Mouse (Mus musculus) forebrain, embryonic 11.5 days (tissue): ENCODE results near the gene Bmp7. TPM values are rescaled to one million over a fixed set of nuclear protein-coding genes. Genes with fewer than 3 reads are reported as not detected.

Source experiments
- ATAC-seq: fragments of 200-750 bp; cut with Nextera tagmentation; replicated peaks from 2 replicates; pipeline ENCODE4 v1.8.0; 2017; ENCODE audit warnings: moderate TSS enrichment; ENCODE audit not compliant: low FRiP score
- DNase-seq: peaks from one replicate; pipeline ENCODE4 v3.0.0-alpha.2; 2017; ENCODE audit warnings: low spot score
- H3K27ac ChIP-seq: fragments of 300-500 bp; sonication (generic); 2 replicates; pipeline ENCODE4 v1.5.1; 2014; ENCODE audit warnings: low read depth, low read length
- H3K27me3 ChIP-seq: fragments of 300-500 bp; sonication (generic); 2 replicates; pipeline ENCODE4 v1.6.1; 2014; ENCODE audit warnings: mild to moderate bottlenecking, low read length, mixed read lengths; ENCODE audit not compliant: control insufficient read depth, insufficient read depth
- H3K36me3 ChIP-seq: fragments of 300-500 bp; sonication (generic); 2 replicates; pipeline ENCODE4 v1.6.1; 2014; ENCODE audit warnings: mild to moderate bottlenecking, low read length, moderate library complexity, mixed read lengths; ENCODE audit not compliant: control insufficient read depth, insufficient read depth
- H3K4me1 ChIP-seq: fragments of 300-500 bp; sonication (generic); replicated peaks from 2 replicates; pipeline ENCODE4 v1.6.1; 2014; ENCODE audit warnings: low read length, mixed read lengths; ENCODE audit not compliant: control insufficient read depth, insufficient read depth
- H3K4me2 ChIP-seq: fragments of 300-500 bp; sonication (generic); 2 replicates; pipeline ENCODE4 v1.6.1; 2014; ENCODE audit warnings: low read depth, mild to moderate bottlenecking, low read length, moderate library complexity, mixed read lengths; ENCODE audit not compliant: severe bottlenecking
- H3K4me3 ChIP-seq: fragments of 300-500 bp; sonication (generic); 2 replicates; pipeline ENCODE4 v1.5.1; 2014; ENCODE audit warnings: low read depth, low read length
- H3K9ac ChIP-seq: fragments of 300-500 bp; sonication (generic); 2 replicates; pipeline ENCODE4 v1.6.1; 2014; ENCODE audit warnings: low read length
- H3K9me3 ChIP-seq: fragments of 300-500 bp; sonication (generic); 2 replicates; pipeline ENCODE4 v1.6.1; 2016; ENCODE audit warnings: low read length, mixed read lengths; ENCODE audit not compliant: control insufficient read depth
- WGBS: fragments of 180-500 bp; shearing (Covaris S2); extraction: QIAGEN DNeasy Blood & Tissue Kit; methylation state at CpG from one replicate; pipeline ENCODE4 v1.1.7; 2014; 5-methylcytosine and 5-hydroxymethylcytosine counted together
- polyA plus RNA-seq: library from polyadenylated mRNA; unstranded; fragments of >200 nt; fragmentation: Nextera tagmentation; extraction: Ambion mirVana; gene quantifications from 2 replicates; pipeline ENCODE4 v1.2.1, GENCODE M21; 2014

Bmp7 gene
- polyA plus RNA-seq, 1 experiment from 2014 or later = 20.7 TPM

- Histone ChIP-seq H3K27ac (no peak overlapping the region), H3K4me1 (peaks cover 13% of the 10 kb centered on the region), H3K9me3 (no peaks in the 10 kb centered on the region), H3K4me3 (no peak overlapping the region), H3K9ac (no peak overlapping the region), H3K4me2 (no peak overlapping the region), H3K36me3 (no peaks in the 10 kb centered on the region), H3K27me3 (no peaks in the 10 kb centered on the region)
- DNase-seq (no peak), ATAC-seq (no peak)
- whole genome bisulfite sequencing = 25% methylated on average over 7 of the region's 7 CpGs
These were observed 34.6 kb upstream of the Bmp7 start for GRCm38 (mm10) chr2:172974701-172975100.

GRCm38 (mm10) chr2:172973806-172974565, 33.9 kb upstream of the Bmp7 start:
- H3K36me3 ChIP-seq = no peaks in the 10 kb centered on the region
- ATAC-seq (no peak), DNase-seq (no peak)
- H3K4me1 ChIP-seq = peaks cover 13% of the 10 kb centered on the region
- no peaks in the 10 kb centered on the region for H3K9me3 ChIP-seq
- H3K27me3 ChIP-seq = no peaks in the 10 kb centered on the region
- no peak overlapping the region for H3K4me3 ChIP-seq
- no peak overlapping the region for H3K9ac ChIP-seq
- no peak overlapping the region for H3K4me2 ChIP-seq
- 36% methylated on average over 7 of the region's 7 CpGs for WGBS
- H3K27ac ChIP-seq = no peak overlapping the region

DNA sequence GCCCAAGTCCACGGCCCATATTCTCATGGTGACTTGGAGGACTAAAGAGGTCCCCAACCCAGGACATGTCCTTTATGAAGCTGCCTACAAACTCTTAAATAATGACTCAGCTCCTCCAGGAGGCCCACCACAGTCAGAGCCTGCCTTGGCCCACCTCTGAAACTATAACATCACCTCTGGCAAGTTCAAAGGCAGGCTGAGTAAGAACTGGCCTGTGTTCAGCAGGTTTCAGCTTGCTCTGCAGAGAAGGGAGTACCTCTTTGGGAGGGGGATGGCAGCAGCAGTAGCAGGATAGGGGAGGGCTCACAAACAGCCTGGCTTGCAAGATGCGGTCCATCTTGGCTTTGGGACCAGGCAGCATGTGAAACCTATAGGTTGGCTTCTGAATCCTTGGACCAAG, 31.7 kb upstream of the Bmp7 start:
- 87% methylated on average over 2 of the region's 2 CpGs for WGBS
- H3K9me3 ChIP-seq = no peaks in the 10 kb centered on the region
- no peak overlapping the region for H3K27ac ChIP-seq
- ATAC-seq (no peak), DNase-seq (no peak)
- H3K36me3 ChIP-seq = no peaks in the 10 kb centered on the region
- H3K4me1 ChIP-seq = peaks cover 5% of the 10 kb centered on the region
- H3K27me3 ChIP-seq = no peaks in the 10 kb centered on the region
- no peak overlapping the region for H3K4me3 ChIP-seq
- no peak overlapping the region for H3K4me2 ChIP-seq
- no peak overlapping the region for H3K9ac ChIP-seq

DNA sequence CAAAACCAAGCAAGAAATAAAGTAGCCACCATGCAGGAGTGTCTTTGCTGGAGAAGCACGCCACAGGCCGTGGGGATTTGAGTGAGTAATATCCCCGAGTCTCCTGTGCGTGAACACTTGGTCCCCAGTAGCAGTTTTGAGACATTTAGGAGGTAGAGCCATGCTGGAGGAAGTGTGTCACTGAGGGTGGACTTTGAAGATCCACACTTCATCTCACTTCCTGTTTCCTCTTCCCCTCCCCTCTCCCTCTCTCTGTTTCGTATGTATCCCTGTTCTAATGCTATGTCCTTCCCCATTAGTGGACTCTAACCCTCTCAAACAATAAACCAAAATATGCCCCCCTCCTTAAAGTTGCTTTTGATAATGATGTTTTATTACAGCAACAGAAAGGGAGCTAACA, 26.4 kb upstream of the Bmp7 start:
- H3K36me3 ChIP-seq = no peaks in the 10 kb centered on the region
- no peak for DNase-seq
- 0 out of 2 replicates have a peak, but pooled peaks cover 2% of the 10 kb centered on the region for H3K4me1 ChIP-seq
- H3K9ac ChIP-seq = no peak overlapping the region
- no peaks in the 10 kb centered on the region for H3K27me3 ChIP-seq
- WGBS = 77% methylated on average over 5 of the region's 5 CpGs
- no peak overlapping the region for H3K4me2 ChIP-seq
- H3K27ac ChIP-seq = no peak overlapping the region
- ATAC-seq = no peak
- no peak overlapping the region for H3K4me3 ChIP-seq
- no peaks in the 10 kb centered on the region for H3K9me3 ChIP-seq

- Histone ChIP-seq H3K4me3 (no peak overlapping the region), H3K9ac (no peak overlapping the region), H3K27me3 (no peaks in the 10 kb centered on the region), H3K36me3 (no peaks in the 10 kb centered on the region), H3K9me3 (no peaks in the 10 kb centered on the region; the same call in 1 of the 2 replicates), H3K4me2 (no peak overlapping the region), H3K4me1 (0 out of 2 replicates have a peak, but pooled peaks cover 2% of the 10 kb centered on the region), H3K27ac (no peak overlapping the region)
- WGBS = 35% methylated on average over 11 of the region's 11 CpGs
- DNase-seq (no peak), ATAC-seq (no peak)
These were observed 25.1 kb upstream of the Bmp7 start for GRCm38 (mm10) chr2:172965249-172965648.

- Histone ChIP-seq H3K27me3 (no peaks in the 10 kb centered on the region), H3K4me2 (no peak overlapping the region), H3K4me3 (no peak overlapping the region), H3K4me1 (peaks cover 9% of the 10 kb centered on the region), H3K27ac (no peak overlapping the region), H3K9ac (no peak overlapping the region), H3K36me3 (no peaks in the 10 kb centered on the region), H3K9me3 (peaks cover 6% of the 10 kb centered on the region)
- no peak for ATAC-seq
- 62% methylated on average over 6 of the region's 6 CpGs for WGBS
- no peak for DNase-seq
These were observed 21.1 kb upstream of the Bmp7 start for GRCm38 (mm10) chr2:172961211-172961610.

DNA sequence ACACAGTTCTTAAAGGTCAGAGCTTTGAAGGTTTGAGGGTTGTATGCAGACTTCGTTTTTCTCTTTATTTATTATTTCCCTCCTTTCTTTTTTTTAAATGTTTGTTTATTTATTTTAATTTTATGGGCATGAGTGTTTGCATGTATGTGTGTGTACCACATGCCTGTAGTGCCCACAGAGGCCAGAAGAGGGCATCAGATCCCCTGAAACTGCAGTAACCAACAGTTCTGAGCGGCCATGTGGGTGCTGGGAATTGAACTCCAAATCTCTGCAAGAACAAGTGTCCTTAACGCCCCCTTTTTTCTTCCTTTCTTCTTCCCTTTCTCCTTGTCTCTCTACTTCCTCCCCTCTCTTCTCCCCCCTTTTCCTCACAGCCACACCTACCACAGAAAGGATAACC, 20.2 kb upstream of the Bmp7 start:
- WGBS = 83% methylated on average over 3 of the region's 3 CpGs
- Histone ChIP-seq H3K27me3 (no peaks in the 10 kb centered on the region), H3K27ac (no peak overlapping the region)

GRCm38 (mm10) chr2:172959006-172959768, 19.1 kb upstream of the Bmp7 start:
- WGBS = 47% methylated on average over 13 of the region's 13 CpGs
- H3K27me3 ChIP-seq = no peaks in the 10 kb centered on the region

More for the DNA sequence above, 20.2 kb upstream of the Bmp7 start:
- no peaks in the 10 kb centered on the region for H3K36me3 ChIP-seq
- DNase-seq (no peak), ATAC-seq (no peak)
- no peak overlapping the region for H3K9ac ChIP-seq
- H3K4me1 ChIP-seq = peaks cover 8% of the 10 kb centered on the region
- no peak overlapping the region for H3K4me3 ChIP-seq
- no peak overlapping the region for H3K4me2 ChIP-seq
- H3K9me3 ChIP-seq = peaks cover 6% of the 10 kb centered on the region

More at GRCm38 (mm10) chr2:172959006-172959768, 19.1 kb upstream of the Bmp7 start:
- Histone ChIP-seq H3K36me3 (no peaks in the 10 kb centered on the region), H3K9ac (no peak overlapping the region), H3K27ac (no peak overlapping the region), H3K9me3 (peaks cover 6% of the 10 kb centered on the region), H3K4me3 (no peak overlapping the region), H3K4me2 (no peak overlapping the region), H3K4me1 (peaks cover 7% of the 10 kb centered on the region)
- no peak for DNase-seq
- ATAC-seq = no peak; the same call in 1 of the 2 replicates
